Mouse (Mus musculus) forebrain, embryonic 16.5 days (tissue): ENCODE measurements around the gene Dcn. TPM values are rescaled to one million over a fixed set of nuclear protein-coding genes. Genes with fewer than 3 reads are reported as not detected.

Experiments used
- ATAC-seq: fragments of 200-750 bp; cut with Nextera tagmentation; 2 replicates; pipeline ENCODE4 v1.8.0; 2017; ENCODE audit warnings: mild to moderate bottlenecking, moderate library complexity
- H3K27ac ChIP-seq: fragments of 300-500 bp; sonication (generic); 2 replicates; pipeline ENCODE4 v1.5.1; 2014; ENCODE audit warnings: low read length, control low read depth
- H3K27me3 ChIP-seq: fragments of 300-500 bp; sonication (generic); replicated peaks from 2 replicates; pipeline ENCODE4 v1.6.1; 2014; ENCODE audit warnings: low read length; ENCODE audit not compliant: control insufficient read depth, insufficient read depth
- H3K36me3 ChIP-seq: fragments of 300-500 bp; sonication (generic); 2 replicates; pipeline ENCODE4 v1.6.1; 2014; ENCODE audit not compliant: control insufficient read depth, insufficient read depth
- H3K4me1 ChIP-seq: fragments of 300-500 bp; sonication (generic); replicated peaks from 2 replicates; pipeline ENCODE4 v1.6.1; 2014; ENCODE audit warnings: low read length; ENCODE audit not compliant: control insufficient read depth, insufficient read depth
- H3K4me2 ChIP-seq: fragments of 300-500 bp; sonication (generic); 2 replicates; pipeline ENCODE4 v1.6.1; 2014; ENCODE audit warnings: mild to moderate bottlenecking, low read length, control low read depth
- H3K4me3 ChIP-seq: fragments of 300-500 bp; sonication (generic); replicated peaks from 2 replicates; pipeline ENCODE4 v1.5.1; 2014; ENCODE audit warnings: mild to moderate bottlenecking, low read length, control low read depth
- H3K9ac ChIP-seq: fragments of 300-500 bp; sonication (generic); replicated peaks from 2 replicates; pipeline ENCODE4 v1.6.1; 2014; ENCODE audit warnings: low read depth, low read length, control low read depth
- H3K9me3 ChIP-seq: fragments of 300-500 bp; sonication (generic); 2 replicates; pipeline ENCODE4 v1.6.1; 2016; ENCODE audit warnings: low read length; ENCODE audit not compliant: control insufficient read depth
- WGBS: fragments of 180-500 bp; shearing (Covaris S2); extraction: QIAGEN DNeasy Blood & Tissue Kit; methylation state at CpG from one replicate; pipeline ENCODE4 v1.1.7; 2014; 5-methylcytosine and 5-hydroxymethylcytosine counted together
- polyA plus RNA-seq: library from polyadenylated mRNA; unstranded; fragments of >200 nt; fragmentation: Nextera tagmentation; extraction: Ambion mirVana; gene quantifications from 2 replicates; pipeline ENCODE4 v1.2.1, GENCODE M21; 2015

Dcn gene
- polyA plus RNA-seq, 1 experiment from 2014 or later, result 45.8 TPM

- ATAC-seq, result no peak
- no peaks in the 10 kb centered on the region for H3K36me3 ChIP-seq
- H3K27me3 ChIP-seq, result no peaks in the 10 kb centered on the region
- H3K4me1 ChIP-seq, result no peaks in the 10 kb centered on the region
- H3K9ac ChIP-seq, result no peak overlapping the region
- H3K4me3 ChIP-seq, result no peak overlapping the region
- 92% methylated on average over 3 of the region's 3 CpGs for WGBS
- no peak overlapping the region for H3K27ac ChIP-seq
- H3K9me3 ChIP-seq, result no peaks in the 10 kb centered on the region
- H3K4me2 ChIP-seq, result no peak overlapping the region
These were observed 44.0 kb downstream of the Dcn start for GRCm38 (mm10) chr10:97523366-97523765.

- no peak overlapping the region for H3K9ac ChIP-seq
- H3K4me1 ChIP-seq, result no peaks in the 10 kb centered on the region
- H3K27me3 ChIP-seq, result no peaks in the 10 kb centered on the region
- no peaks in the 10 kb centered on the region for H3K9me3 ChIP-seq
- no peak for ATAC-seq
- WGBS, result 95% methylated on average over 4 of the region's 4 CpGs
- no peaks in the 10 kb centered on the region for H3K36me3 ChIP-seq
- no peak overlapping the region for H3K4me2 ChIP-seq
- no peak overlapping the region for H3K27ac ChIP-seq
- no peak overlapping the region for H3K4me3 ChIP-seq
These were observed 56.3 kb downstream of the Dcn start for GRCm38 (mm10) chr10:97535697-97536096.

DNA sequence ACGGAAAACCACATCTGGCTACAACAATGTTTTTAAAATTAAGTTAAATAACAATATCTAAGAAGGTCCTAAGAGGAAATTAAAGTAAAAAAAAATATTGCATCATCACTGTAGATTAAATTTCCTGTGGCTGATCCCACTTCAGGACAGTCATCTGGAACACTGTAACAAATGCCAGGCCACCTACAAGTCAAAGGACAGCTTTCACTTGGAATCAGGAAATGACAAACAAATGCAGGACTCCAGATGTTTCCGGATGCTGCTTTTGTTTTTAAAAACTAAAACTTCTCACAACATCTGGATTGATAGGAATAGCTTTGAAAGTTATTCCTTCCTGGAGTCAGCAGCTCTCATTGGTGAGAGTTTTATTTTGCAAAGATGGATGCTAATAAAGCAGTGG lies 57.5 kb downstream of the Dcn start:
- H3K9ac ChIP-seq, result no peak overlapping the region
- WGBS, result 82% methylated on average over 2 of the region's 2 CpGs
- no peak for ATAC-seq
- no peaks in the 10 kb centered on the region for H3K36me3 ChIP-seq
- no peaks in the 10 kb centered on the region for H3K9me3 ChIP-seq
- no peak overlapping the region for H3K4me2 ChIP-seq
- H3K4me1 ChIP-seq, result no peaks in the 10 kb centered on the region
- no peak overlapping the region for H3K27ac ChIP-seq
- H3K27me3 ChIP-seq, result no peaks in the 10 kb centered on the region
- H3K4me3 ChIP-seq, result no peak overlapping the region

DNA sequence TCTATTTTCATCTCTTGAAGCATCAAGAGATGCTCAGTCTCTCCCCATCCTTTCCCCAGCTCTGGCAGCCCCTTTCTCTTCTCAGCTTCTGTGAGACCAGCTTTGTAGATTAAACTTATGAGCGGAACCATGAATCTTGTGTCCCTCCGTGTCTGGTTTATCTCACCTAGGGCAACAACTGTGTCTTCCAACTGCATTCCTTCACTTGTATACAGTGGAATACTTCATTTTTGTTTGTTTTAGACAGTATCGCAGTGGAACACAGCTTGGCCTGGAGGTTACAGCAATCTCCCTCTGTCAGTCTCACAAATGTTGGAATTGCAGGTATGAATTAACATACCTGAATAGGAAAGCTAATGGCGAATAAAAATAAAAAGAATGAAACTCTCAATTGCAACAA lies 58.8 kb downstream of the Dcn start:
- no peaks in the 10 kb centered on the region for H3K36me3 ChIP-seq
- no peaks in the 10 kb centered on the region for H3K9me3 ChIP-seq
- ATAC-seq, result no peak
- H3K9ac ChIP-seq, result no peak overlapping the region
- no peak overlapping the region for H3K4me3 ChIP-seq
- no peak overlapping the region for H3K4me2 ChIP-seq
- WGBS, result 95% methylated on average over 4 of the region's 4 CpGs
- no peaks in the 10 kb centered on the region for H3K4me1 ChIP-seq
- no peaks in the 10 kb centered on the region for H3K27me3 ChIP-seq
- no peak overlapping the region for H3K27ac ChIP-seq

GRCm38 (mm10) chr10:97547740-97548139 lies 68.3 kb downstream of the Dcn start:
- H3K4me2 ChIP-seq, result no peak overlapping the region
- H3K9me3 ChIP-seq, result no peaks in the 10 kb centered on the region
- no peak overlapping the region for H3K9ac ChIP-seq
- H3K27me3 ChIP-seq, result no peaks in the 10 kb centered on the region
- no peaks in the 10 kb centered on the region for H3K36me3 ChIP-seq
- no peak overlapping the region for H3K27ac ChIP-seq
- 83% methylated on average over 1 of the region's 1 CpGs for WGBS
- no peak for ATAC-seq
- no peak overlapping the region for H3K4me3 ChIP-seq
- no peaks in the 10 kb centered on the region for H3K4me1 ChIP-seq

GRCm38 (mm10) chr10:97564957-97565856 lies 85.8 kb downstream of the Dcn start, which contains the start of gene Lum:
Gene Lum, plus strand, starts transcription at chr10:97565128.
- H3K4me3 ChIP-seq, result no peak within 1 kb of the TSS
- no peak within 1 kb of the TSS for H3K9ac ChIP-seq
- H3K4me1 ChIP-seq, result peaks cover 3% of the 10 kb centered on the region
- no peak within 1 kb of the TSS for H3K4me2 ChIP-seq
- WGBS, result 36% methylated on average over 10 of the region's 10 CpGs
- no peaks in the 10 kb centered on the region for H3K9me3 ChIP-seq
- no peaks in the 10 kb centered on the region for H3K27me3 ChIP-seq
- H3K36me3 ChIP-seq, result no peaks in the 10 kb centered on the region
- peak; percentile 72 for ATAC-seq
- no peak within 1 kb of the TSS for H3K27ac ChIP-seq

- no peak overlapping the region for H3K27ac ChIP-seq
- no peak overlapping the region for H3K9ac ChIP-seq
- no peak overlapping the region for H3K4me3 ChIP-seq
- no peaks in the 10 kb centered on the region for H3K36me3 ChIP-seq
- H3K4me2 ChIP-seq, result no peak overlapping the region
- peaks cover 3% of the 10 kb centered on the region for H3K4me1 ChIP-seq
- H3K9me3 ChIP-seq, result no peaks in the 10 kb centered on the region
- WGBS, result 51% methylated on average over 8 of the region's 8 CpGs
- H3K27me3 ChIP-seq, result no peaks in the 10 kb centered on the region
- ATAC-seq, result no peak
These were observed 88.2 kb downstream of the Dcn start for GRCm38 (mm10) chr10:97567489-97568135.

Other genes starting within 250 kb of the Dcn start
- gene Lum, start 85.5 kb downstream of the Dcn start, polyA plus RNA-seq, result 11.9 and 22.6 TPM in 2 replicates
- 0.14 TPM in 1 of 2 replicates, not detected in the other for gene Kera, start 127.3 kb downstream of the Dcn start, polyA plus RNA-seq
- gene Epyc, start 164.5 kb downstream of the Dcn start, polyA plus RNA-seq, result 0.57 and 1.5 TPM in 2 replicates
- not detected in 2 replicates for gene Ccer1, start 213.4 kb downstream of the Dcn start, polyA plus RNA-seq
- gene C030005K15Rik, start 247.1 kb downstream of the Dcn start, polyA plus RNA-seq, result not detected in 2 replicates